Mouse (Mus musculus): ENCODE measurements around the gene Gm49027.

DNA sequence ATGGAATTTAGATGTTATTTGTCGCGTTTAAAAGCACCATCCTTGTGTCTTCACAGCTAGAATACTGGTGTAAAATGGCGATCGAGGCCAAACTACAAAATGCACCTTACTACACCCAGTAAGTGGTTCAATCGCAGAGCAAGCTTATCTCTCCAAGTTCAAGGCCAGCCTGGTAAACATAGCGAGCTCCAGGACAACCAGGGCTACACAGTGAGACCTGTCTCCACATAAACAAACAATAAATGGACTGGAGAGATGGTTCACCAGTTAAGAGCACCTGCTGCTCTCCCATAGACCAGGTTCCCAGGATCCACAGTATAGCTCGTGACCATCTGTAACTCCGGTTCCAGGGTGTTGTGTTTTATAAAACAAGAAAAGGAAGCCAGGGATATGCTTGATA lies 48.1 kb upstream of the Gm49027 start:
- no peak for TF ChIP-seq CTCF (IDR thresholded peaks at IDR 0.05; ENCODE audit: borderline replicate concordance, insufficient read depth, low read depth, low read length)
- no peak for TF ChIP-seq POLR2A (IDR thresholded peaks at IDR 0.05; ENCODE audit: borderline replicate concordance, insufficient read depth, low read length)

All from cerebellum, adult 2 months (tissue).